Mouse (Mus musculus): ENCODE data around the gene Trim27.

- no peak for TF ChIP-seq CTCF (IDR thresholded peaks at IDR 0.05; ENCODE audit: low read depth, low read length)
- TF ChIP-seq POLR2A (IDR thresholded peaks at IDR 0.05; ENCODE audit: borderline replicate concordance, low read depth, low read length) = no peak
Measured at GRCm38 (mm10) chr13:21198313-21198712, 19.1 kb downstream of the Trim27 start.

Data from bone marrow macrophage, adult 2 months (primary cell).